Mouse (Mus musculus): ENCODE measurements around the gene Tlcd1. TPM values are rescaled to one million over a fixed set of nuclear protein-coding genes. Genes with fewer than 3 reads are reported as not detected.

Tlcd1 gene
- polyA plus RNA-seq, 1 experiment from 2014 or later: 11.1 TPM

Small RNA genes within 50 kb of the gene (microRNA-seq; reads per million reads assigned to microRNA genes)
- gene Mir7653: not detected

Other genes starting within 250 kb of the Tlcd1 start
- 3.5 and 7.1 TPM in 2 replicates for gene Sez6, start 245.9 kb upstream of the Tlcd1 start, polyA plus RNA-seq (2016; fragmentation: Nextera tagmentation; extraction: Ambion mirVana)
- 15.8 and 19.0 TPM in 2 replicates for gene Phf12, start 194.0 kb upstream of the Tlcd1 start, polyA plus RNA-seq (2016; fragmentation: Nextera tagmentation; extraction: Ambion mirVana)
- gene Dhrs13, start 144.4 kb upstream of the Tlcd1 start, polyA plus RNA-seq (2016; fragmentation: Nextera tagmentation; extraction: Ambion mirVana): 16.7 and 17.7 TPM in 2 replicates
- gene Flot2, start 138.8 kb upstream of the Tlcd1 start, polyA plus RNA-seq (2016; fragmentation: Nextera tagmentation; extraction: Ambion mirVana): 75.7 and 76.4 TPM in 2 replicates
- 39.3 and 39.7 TPM in 2 replicates for gene Eral1, start 96.3 kb upstream of the Tlcd1 start, polyA plus RNA-seq (2016; fragmentation: Nextera tagmentation; extraction: Ambion mirVana)
- gene Fam222b, start 82.1 kb upstream of the Tlcd1 start, polyA plus RNA-seq (2016; fragmentation: Nextera tagmentation; extraction: Ambion mirVana): 27.6 and 32.8 TPM in 2 replicates
- gene Traf4, start 11.1 kb upstream of the Tlcd1 start, polyA plus RNA-seq (2016; fragmentation: Nextera tagmentation; extraction: Ambion mirVana): 96.3 and 109 TPM in 2 replicates
- gene Nek8, start within 50 bp of the Tlcd1 start, polyA plus RNA-seq (2016; fragmentation: Nextera tagmentation; extraction: Ambion mirVana): 10.7 and 11.1 TPM in 2 replicates
- 953 and 1,066 TPM in 2 replicates for gene Rpl23a, start 6.9 kb downstream of the Tlcd1 start, polyA plus RNA-seq (2016; fragmentation: Nextera tagmentation; extraction: Ambion mirVana)
- gene Rab34, start 11.7 kb downstream of the Tlcd1 start, polyA plus RNA-seq (2016; fragmentation: Nextera tagmentation; extraction: Ambion mirVana): 75.0 and 83.8 TPM in 2 replicates
- gene Proca1, start 16.7 kb downstream of the Tlcd1 start, polyA plus RNA-seq (2016; fragmentation: Nextera tagmentation; extraction: Ambion mirVana): 0.96 and 1.6 TPM in 2 replicates
- gene Sdf2, start 69.0 kb downstream of the Tlcd1 start, polyA plus RNA-seq (2016; fragmentation: Nextera tagmentation; extraction: Ambion mirVana): 51.0 and 52.9 TPM in 2 replicates
- 31.9 and 35.9 TPM in 2 replicates for gene Supt6, start 69.3 kb downstream of the Tlcd1 start, polyA plus RNA-seq (2016; fragmentation: Nextera tagmentation; extraction: Ambion mirVana)
- gene 2610507B11Rik, start 85.0 kb downstream of the Tlcd1 start, polyA plus RNA-seq (2016; fragmentation: Nextera tagmentation; extraction: Ambion mirVana): 62.8 and 69.7 TPM in 2 replicates
- gene BC030499, start 114.1 kb downstream of the Tlcd1 start, polyA plus RNA-seq (2016; fragmentation: Nextera tagmentation; extraction: Ambion mirVana): 0.34 and 0.43 TPM in 2 replicates
- 63.4 and 64.2 TPM in 2 replicates for gene Spag5, start 124.8 kb downstream of the Tlcd1 start, polyA plus RNA-seq (2016; fragmentation: Nextera tagmentation; extraction: Ambion mirVana)
- gene Aldoc, start 146.3 kb downstream of the Tlcd1 start, polyA plus RNA-seq (2016; fragmentation: Nextera tagmentation; extraction: Ambion mirVana): 1.5 and 1.6 TPM in 2 replicates
- 74.0 and 78.5 TPM in 2 replicates for gene Pigs, start 151.7 kb downstream of the Tlcd1 start, polyA plus RNA-seq (2016; fragmentation: Nextera tagmentation; extraction: Ambion mirVana)
- 57.7 and 61.7 TPM in 2 replicates for gene Unc119, start 166.8 kb downstream of the Tlcd1 start, polyA plus RNA-seq (2016; fragmentation: Nextera tagmentation; extraction: Ambion mirVana)
- not detected in 2 replicates for gene Foxn1, start 209.8 kb downstream of the Tlcd1 start, polyA plus RNA-seq (2016; fragmentation: Nextera tagmentation; extraction: Ambion mirVana)
- not detected in 2 replicates for gene Slc13a2, start 245.5 kb downstream of the Tlcd1 start, polyA plus RNA-seq (2016; fragmentation: Nextera tagmentation; extraction: Ambion mirVana)

All from midbrain, embryonic 10.5 days (tissue).